Mouse (Mus musculus) forebrain, embryonic 11.5 days (tissue): ENCODE measurements around the gene Epha6. TPM values are rescaled to one million over a fixed set of nuclear protein-coding genes. Genes with fewer than 3 reads are reported as not detected.

Experiments used
- ATAC-seq: fragments of 200-750 bp; cut with Nextera tagmentation; replicated peaks from 2 replicates; pipeline ENCODE4 v1.8.0; 2017; ENCODE audit warnings: moderate TSS enrichment; ENCODE audit not compliant: low FRiP score
- DNase-seq: peaks from one replicate; pipeline ENCODE4 v3.0.0-alpha.2; 2017; ENCODE audit warnings: low spot score
- H3K27ac ChIP-seq: fragments of 300-500 bp; sonication (generic); 2 replicates; pipeline ENCODE4 v1.5.1; 2014; ENCODE audit warnings: low read depth, low read length
- H3K27me3 ChIP-seq: fragments of 300-500 bp; sonication (generic); 2 replicates; pipeline ENCODE4 v1.6.1; 2014; ENCODE audit warnings: mild to moderate bottlenecking, low read length, mixed read lengths; ENCODE audit not compliant: control insufficient read depth, insufficient read depth
- H3K36me3 ChIP-seq: fragments of 300-500 bp; sonication (generic); 2 replicates; pipeline ENCODE4 v1.6.1; 2014; ENCODE audit warnings: mild to moderate bottlenecking, low read length, moderate library complexity, mixed read lengths; ENCODE audit not compliant: control insufficient read depth, insufficient read depth
- H3K4me1 ChIP-seq: fragments of 300-500 bp; sonication (generic); replicated peaks from 2 replicates; pipeline ENCODE4 v1.6.1; 2014; ENCODE audit warnings: low read length, mixed read lengths; ENCODE audit not compliant: control insufficient read depth, insufficient read depth
- H3K4me2 ChIP-seq: fragments of 300-500 bp; sonication (generic); 2 replicates; pipeline ENCODE4 v1.6.1; 2014; ENCODE audit warnings: low read depth, mild to moderate bottlenecking, low read length, moderate library complexity, mixed read lengths; ENCODE audit not compliant: severe bottlenecking
- H3K4me3 ChIP-seq: fragments of 300-500 bp; sonication (generic); 2 replicates; pipeline ENCODE4 v1.5.1; 2014; ENCODE audit warnings: low read depth, low read length
- H3K9ac ChIP-seq: fragments of 300-500 bp; sonication (generic); 2 replicates; pipeline ENCODE4 v1.6.1; 2014; ENCODE audit warnings: low read length
- H3K9me3 ChIP-seq: fragments of 300-500 bp; sonication (generic); 2 replicates; pipeline ENCODE4 v1.6.1; 2016; ENCODE audit warnings: low read length, mixed read lengths; ENCODE audit not compliant: control insufficient read depth
- WGBS: fragments of 180-500 bp; shearing (Covaris S2); extraction: QIAGEN DNeasy Blood & Tissue Kit; methylation state at CpG from one replicate; pipeline ENCODE4 v1.1.7; 2014; 5-methylcytosine and 5-hydroxymethylcytosine counted together
- polyA plus RNA-seq: library from polyadenylated mRNA; unstranded; fragments of >200 nt; fragmentation: Nextera tagmentation; extraction: Ambion mirVana; gene quantifications from 2 replicates; pipeline ENCODE4 v1.2.1, GENCODE M21; 2014

The Epha6 gene
- polyA plus RNA-seq, 1 experiment from 2014 or later = 0.68 TPM

DNA sequence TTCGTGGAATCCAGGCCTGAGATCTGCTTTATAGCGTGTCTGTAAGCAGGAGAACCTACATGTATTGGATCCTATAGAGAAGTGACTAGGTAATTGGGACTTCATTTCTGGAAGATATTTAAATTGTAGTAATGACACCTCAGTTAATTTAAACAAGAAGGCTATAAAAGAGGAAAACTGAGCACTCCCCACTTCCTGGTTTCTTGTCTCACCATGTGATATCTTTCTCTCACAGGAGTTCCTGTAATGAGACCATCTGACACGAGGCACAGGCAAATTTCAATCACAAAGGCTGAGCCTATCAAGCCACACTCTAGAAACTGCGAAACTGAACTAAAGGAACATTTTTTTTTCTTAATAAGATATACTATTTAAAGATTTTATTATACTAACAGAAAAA lies 348.3 kb downstream of the Epha6 start:
- Histone ChIP-seq H3K9ac (no peak overlapping the region), H3K4me3 (no peak overlapping the region), H3K4me1 (no peaks in the 10 kb centered on the region), H3K36me3 (no peaks in the 10 kb centered on the region), H3K9me3 (no peaks in the 10 kb centered on the region), H3K4me2 (no peak overlapping the region), H3K27me3 (no peaks in the 10 kb centered on the region), H3K27ac (no peak overlapping the region)
- 83% methylated on average over 4 of the region's 4 CpGs for WGBS
- ATAC-seq (no peak), DNase-seq (no peak)

- Histone ChIP-seq H3K36me3 (no peaks in the 10 kb centered on the region), H3K4me2 (no peak overlapping the region), H3K9me3 (no peaks in the 10 kb centered on the region), H3K4me3 (no peak overlapping the region), H3K27ac (no peak overlapping the region), H3K4me1 (no peaks in the 10 kb centered on the region), H3K27me3 (no peaks in the 10 kb centered on the region), H3K9ac (no peak overlapping the region)
- 85% methylated on average over 2 of the region's 2 CpGs for WGBS
- no peak for ATAC-seq
- no peak for DNase-seq
Observed at GRCm38 (mm10) chr16:60239356-60240190, 365.8 kb downstream of the Epha6 start.

DNA sequence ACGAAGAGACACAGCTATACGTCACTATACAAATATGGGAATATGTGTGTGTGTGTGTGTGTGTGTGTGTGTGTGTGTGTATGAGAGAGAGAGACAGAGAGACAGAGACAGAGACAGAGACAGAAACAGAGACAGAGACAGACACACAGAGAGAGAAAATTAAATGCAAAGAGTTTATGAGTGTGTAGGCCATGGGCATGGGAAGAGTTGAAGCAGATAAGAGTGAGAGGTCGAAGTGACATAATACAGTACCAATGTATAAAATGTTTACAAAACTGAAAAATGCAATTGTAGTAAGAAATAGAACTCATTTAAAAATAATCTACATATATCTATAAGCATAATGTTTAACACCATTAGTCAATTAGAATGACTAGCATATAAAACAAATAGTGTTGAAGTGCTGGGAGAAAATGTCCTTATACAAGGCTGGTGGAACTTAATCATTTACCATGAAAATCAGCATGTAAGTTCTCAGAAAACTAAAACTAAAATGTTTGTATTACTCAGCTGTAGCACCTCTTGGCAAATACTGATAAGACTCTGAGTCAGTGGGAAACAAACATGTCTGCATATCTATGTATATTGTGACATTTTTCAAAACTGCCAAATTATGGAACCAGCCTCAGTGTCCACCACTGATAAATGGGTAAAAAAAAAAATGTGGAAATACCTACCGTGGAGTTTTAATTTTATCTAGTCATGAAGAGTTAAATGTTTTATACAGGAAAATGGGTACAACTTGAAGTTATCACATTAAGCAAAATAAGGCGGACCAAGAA lies 371.2 kb downstream of the Epha6 start:
- Histone ChIP-seq H3K4me2 (no peak overlapping the region), H3K27me3 (no peaks in the 10 kb centered on the region), H3K9ac (no peak overlapping the region), H3K27ac (no peak overlapping the region), H3K4me3 (no peak overlapping the region), H3K36me3 (no peaks in the 10 kb centered on the region), H3K9me3 (no peaks in the 10 kb centered on the region), H3K4me1 (no peaks in the 10 kb centered on the region)
- DNase-seq (no peak), ATAC-seq (no peak)
- WGBS = 95% methylated on average over 5 of the region's 5 CpGs

DNA sequence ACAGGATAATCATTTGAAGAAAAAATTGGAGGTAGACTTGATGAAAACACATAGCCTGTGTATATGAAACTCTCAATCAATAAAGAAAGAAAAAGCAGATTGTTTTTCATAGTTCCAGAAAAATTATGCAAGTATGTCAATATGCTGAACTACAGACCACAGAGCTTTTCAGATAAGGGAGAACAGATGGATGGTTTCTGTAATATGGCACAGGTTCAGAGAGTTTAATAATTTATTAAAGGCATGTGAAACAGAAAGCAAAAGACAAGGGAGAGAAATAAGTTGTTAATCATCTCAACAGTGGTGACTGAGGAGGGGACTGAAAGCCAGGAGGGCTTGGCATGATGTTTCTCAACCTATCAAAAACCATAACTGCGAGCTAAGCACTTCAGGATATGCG lies 372.3 kb downstream of the Epha6 start:
- H3K4me1 ChIP-seq = no peaks in the 10 kb centered on the region
- H3K9me3 ChIP-seq = no peaks in the 10 kb centered on the region
- H3K27me3 ChIP-seq = no peaks in the 10 kb centered on the region
- H3K9ac ChIP-seq = no peak overlapping the region
- H3K36me3 ChIP-seq = no peaks in the 10 kb centered on the region
- ATAC-seq (no peak), DNase-seq (no peak)
- WGBS = 94% methylated on average over 2 of the region's 2 CpGs
- no peak overlapping the region for H3K4me2 ChIP-seq
- no peak overlapping the region for H3K27ac ChIP-seq
- H3K4me3 ChIP-seq = no peak overlapping the region

- ATAC-seq = no peak
- Histone ChIP-seq H3K9ac (no peak overlapping the region), H3K36me3 (no peaks in the 10 kb centered on the region), H3K9me3 (no peaks in the 10 kb centered on the region), H3K27ac (no peak overlapping the region), H3K4me1 (no peaks in the 10 kb centered on the region), H3K4me3 (no peak overlapping the region), H3K4me2 (no peak overlapping the region), H3K27me3 (no peaks in the 10 kb centered on the region)
- no peak for DNase-seq
Observed at GRCm38 (mm10) chr16:60209151-60209550, 396.2 kb downstream of the Epha6 start.

- H3K4me1 ChIP-seq = no peaks in the 10 kb centered on the region
- no peak for DNase-seq
- no peak overlapping the region for H3K4me2 ChIP-seq
- H3K9me3 ChIP-seq = no peaks in the 10 kb centered on the region
- H3K4me3 ChIP-seq = no peak overlapping the region
- H3K9ac ChIP-seq = no peak overlapping the region
- H3K36me3 ChIP-seq = no peaks in the 10 kb centered on the region
- H3K27ac ChIP-seq = no peak overlapping the region
- WGBS = 9% methylated on average over 3 of the region's 3 CpGs
- H3K27me3 ChIP-seq = no peaks in the 10 kb centered on the region
- peak; percentile 84 for ATAC-seq
Observed at GRCm38 (mm10) chr16:60175580-60175979, 429.8 kb downstream of the Epha6 start.

DNA sequence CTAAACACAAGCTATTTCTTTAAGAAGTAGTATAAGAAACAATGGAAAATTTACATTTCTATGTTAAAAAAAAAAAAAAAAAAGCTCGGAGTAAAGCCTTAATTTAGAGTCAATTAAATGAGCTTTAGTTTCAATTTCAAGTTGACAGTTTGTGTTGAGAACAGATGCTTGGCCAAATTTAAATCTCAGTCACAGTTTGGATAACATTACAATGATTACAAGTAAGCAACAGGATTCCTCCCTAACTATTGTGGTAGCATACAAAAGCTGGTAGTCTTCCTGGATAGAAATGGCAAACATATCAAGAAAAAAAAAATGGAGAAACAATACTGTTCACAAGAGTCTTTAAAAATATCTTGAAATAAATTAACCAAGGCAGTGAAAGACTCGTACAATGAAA lies 452.9 kb downstream of the Epha6 start:
- H3K27ac ChIP-seq = no peak overlapping the region
- WGBS = 74% methylated on average over 2 of the region's 2 CpGs
- no peak overlapping the region for H3K9ac ChIP-seq
- no peaks in the 10 kb centered on the region for H3K9me3 ChIP-seq
- no peak overlapping the region for H3K4me3 ChIP-seq
- H3K27me3 ChIP-seq = no peaks in the 10 kb centered on the region
- DNase-seq (no peak), ATAC-seq (no peak)
- H3K4me1 ChIP-seq = no peaks in the 10 kb centered on the region
- no peak overlapping the region for H3K4me2 ChIP-seq
- H3K36me3 ChIP-seq = no peaks in the 10 kb centered on the region

GRCm38 (mm10) chr16:60144370-60144769 lies 461.0 kb downstream of the Epha6 start:
- no peaks in the 10 kb centered on the region for H3K4me1 ChIP-seq
- WGBS = 80% methylated on average over 3 of the region's 3 CpGs
- no peak overlapping the region for H3K9ac ChIP-seq
- H3K27ac ChIP-seq = no peak overlapping the region
- no peaks in the 10 kb centered on the region for H3K27me3 ChIP-seq
- no peak for ATAC-seq
- H3K4me2 ChIP-seq = no peak overlapping the region
- no peaks in the 10 kb centered on the region for H3K36me3 ChIP-seq
- no peak for DNase-seq
- H3K9me3 ChIP-seq = no peaks in the 10 kb centered on the region
- no peak overlapping the region for H3K4me3 ChIP-seq
